Mouse (Mus musculus) liver, embryonic 16.5 days (tissue): ENCODE measurements around the gene Gm26657. TPM values are rescaled to one million over a fixed set of nuclear protein-coding genes. Genes with fewer than 3 reads are reported as not detected.

ENCODE experiments used
- ATAC-seq: fragments of 200-750 bp; cut with Nextera tagmentation; 2 replicates; pipeline ENCODE4 v1.8.0; 2017; ENCODE audit warnings: low read depth, mild to moderate bottlenecking, moderate number of reproducible peaks, moderate library complexity
- H3K27ac ChIP-seq: fragments of 300-500 bp; sonication (generic); 2 replicates; pipeline ENCODE4 v1.5.1; 2014; ENCODE audit warnings: mild to moderate bottlenecking, low read length
- H3K27me3 ChIP-seq: fragments of 300-500 bp; sonication (generic); 2 replicates; pipeline ENCODE4 v1.6.1; 2014; ENCODE audit warnings: low read depth, low read length, mixed read lengths; ENCODE audit not compliant: control insufficient read depth, insufficient read depth
- H3K36me3 ChIP-seq: fragments of 300-500 bp; sonication (generic); 2 replicates; pipeline ENCODE4 v1.6.1; 2014; ENCODE audit warnings: mild to moderate bottlenecking; ENCODE audit not compliant: control insufficient read depth, insufficient read depth
- H3K4me1 ChIP-seq: fragments of 300-500 bp; sonication (generic); 2 replicates; pipeline ENCODE4 v1.6.1; 2014; ENCODE audit warnings: low read depth, low read length, mixed read lengths; ENCODE audit not compliant: control insufficient read depth
- H3K4me2 ChIP-seq: fragments of 300-500 bp; sonication (generic); 2 replicates; pipeline ENCODE4 v1.6.1; 2014; ENCODE audit warnings: low read depth, low read length, mixed read lengths
- H3K4me3 ChIP-seq: fragments of 300-500 bp; sonication (generic); 2 replicates; pipeline ENCODE4 v1.5.1; 2014; ENCODE audit warnings: low read depth, mild to moderate bottlenecking, low read length
- H3K9ac ChIP-seq: fragments of 300-500 bp; sonication (generic); 2 replicates; pipeline ENCODE4 v1.6.1; 2014; ENCODE audit warnings: low read depth, low read length
- H3K9me3 ChIP-seq: fragments of 300-500 bp; sonication (generic); replicated peaks from 2 replicates; pipeline ENCODE4 v1.6.1; 2016; ENCODE audit warnings: low read length; ENCODE audit not compliant: control insufficient read depth
- WGBS: fragments of 180-500 bp; shearing (Covaris S2); extraction: QIAGEN DNeasy Blood & Tissue Kit; methylation state at CpG from one replicate; pipeline ENCODE4 v1.1.7; 2014; ENCODE audit not compliant: insufficient replicate concordance; 5-methylcytosine and 5-hydroxymethylcytosine counted together
- polyA plus RNA-seq: library from polyadenylated mRNA; unstranded; fragments of >200 nt; fragmentation: Nextera tagmentation; extraction: Ambion mirVana; gene quantifications from 2 replicates; pipeline ENCODE4 v1.2.1, GENCODE M21; 2015

Gm26657 gene
- not detected in 2 replicates for polyA plus RNA-seq

DNA sequence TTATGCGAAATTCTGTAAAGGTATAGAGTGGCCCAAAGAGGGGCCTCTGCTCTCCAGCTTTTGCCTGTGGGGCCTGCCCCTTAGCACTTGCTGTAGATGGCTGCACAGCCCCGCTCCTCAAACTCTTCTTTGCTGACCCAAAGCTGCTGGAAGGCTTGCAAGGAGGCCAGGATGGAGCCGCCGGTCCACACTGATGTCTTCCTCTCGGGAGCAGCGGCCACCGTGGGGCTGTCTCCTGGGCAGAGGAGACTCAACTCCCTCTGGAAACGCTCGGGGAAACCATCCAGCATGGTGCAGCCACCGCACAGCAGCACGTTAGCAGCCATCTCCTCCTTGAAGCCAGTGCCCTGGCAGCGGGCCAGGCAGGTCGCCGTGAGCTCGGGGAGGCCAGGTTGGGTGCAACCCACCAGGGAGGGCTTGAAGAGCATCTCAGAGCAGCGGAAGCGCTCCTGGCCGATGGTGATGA lies at the start of gene Gm26657:
Gene Gm26657 (plus strand): TSS at position 51 of the 466 bp plus-strand sequence.
- Histone ChIP-seq H3K9ac (no peak within 1 kb of the TSS), H3K27ac (no peak within 1 kb of the TSS), H3K9me3 (no peaks in the 10 kb centered on the region), H3K27me3 (no peaks in the 10 kb centered on the region), H3K4me3 (no peak within 1 kb of the TSS), H3K36me3 (no peaks in the 10 kb centered on the region), H3K4me1 (no peaks in the 10 kb centered on the region), H3K4me2 (no peak within 1 kb of the TSS)
- ATAC-seq = no peak
- 72% methylated on average over 18 of the region's 18 CpGs for WGBS

DNA sequence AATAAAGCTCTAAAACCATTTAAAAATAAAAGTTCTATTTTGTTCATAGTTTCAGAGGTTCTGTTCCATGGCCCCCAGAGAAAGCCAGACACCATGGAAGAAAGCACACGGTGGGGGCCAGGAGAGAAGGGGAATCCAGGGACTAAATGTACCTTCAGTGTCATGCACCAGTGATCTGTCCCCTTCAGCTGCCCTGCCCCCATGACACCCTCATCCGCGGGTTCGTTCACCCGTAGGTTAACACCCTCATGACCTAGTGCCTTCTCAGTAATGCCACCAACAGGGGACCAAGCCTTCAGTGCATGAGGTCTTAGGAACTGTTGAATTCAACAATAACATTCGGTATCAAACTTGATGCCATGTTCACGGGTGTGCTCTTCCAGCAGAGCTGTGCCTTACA lies 43.5 kb upstream of the Gm26657 start:
- Histone ChIP-seq H3K36me3 (no peaks in the 10 kb centered on the region), H3K27ac (no peak overlapping the region), H3K9me3 (no peaks in the 10 kb centered on the region), H3K27me3 (no peaks in the 10 kb centered on the region), H3K4me3 (no peak overlapping the region), H3K4me2 (no peak overlapping the region), H3K9ac (no peak overlapping the region), H3K4me1 (no peaks in the 10 kb centered on the region)
- ATAC-seq = no peak
- WGBS = 57% methylated on average over 7 of the region's 7 CpGs

DNA sequence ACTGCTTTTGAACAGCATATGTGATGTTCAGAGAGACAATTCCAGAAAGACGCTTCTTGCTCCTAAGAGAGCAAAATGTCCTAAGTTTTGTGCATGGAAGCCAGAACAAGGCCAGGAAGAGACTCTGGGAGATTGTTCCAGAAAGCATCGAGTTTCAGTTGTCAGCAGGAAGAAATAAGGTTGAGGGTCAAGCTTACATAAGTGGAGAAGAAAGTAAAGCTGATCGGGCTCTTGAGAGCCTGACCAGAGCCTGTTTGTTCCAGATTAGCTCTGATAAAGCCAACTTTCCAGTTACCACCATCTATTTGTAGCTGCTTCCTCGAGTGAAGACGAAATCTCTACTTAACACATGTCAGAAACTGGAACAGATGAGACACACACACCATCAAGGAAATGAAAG lies 41.2 kb upstream of the Gm26657 start:
- H3K36me3 ChIP-seq = no peaks in the 10 kb centered on the region
- H3K4me3 ChIP-seq = no peak overlapping the region
- no peaks in the 10 kb centered on the region for H3K9me3 ChIP-seq
- no peak overlapping the region for H3K9ac ChIP-seq
- H3K27ac ChIP-seq = no peak overlapping the region
- H3K4me2 ChIP-seq = no peak overlapping the region
- no peaks in the 10 kb centered on the region for H3K4me1 ChIP-seq
- no peak for ATAC-seq
- WGBS = 20% methylated on average over 5 of the region's 5 CpGs
- H3K27me3 ChIP-seq = no peaks in the 10 kb centered on the region

DNA sequence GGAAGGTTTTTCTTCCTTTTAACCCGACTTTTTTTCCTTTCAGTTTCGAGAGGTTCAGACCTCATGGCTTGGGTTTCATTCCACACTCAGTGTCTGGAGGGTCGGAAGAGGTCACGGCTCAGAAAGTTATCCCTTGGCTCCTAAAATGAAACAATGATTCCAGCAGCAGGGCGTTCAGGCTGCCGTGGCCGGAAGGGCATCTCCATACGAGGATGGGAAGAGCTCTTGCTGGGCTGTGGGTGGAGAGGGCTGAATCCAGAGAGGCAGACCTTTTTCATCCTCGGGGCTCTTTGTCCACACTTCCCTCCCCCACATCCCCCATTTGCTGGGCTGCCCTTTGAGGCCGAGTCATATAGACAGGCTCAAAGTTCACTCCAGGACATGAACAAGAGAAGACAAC lies 37.6 kb upstream of the Gm26657 start:
- no peak overlapping the region for H3K27ac ChIP-seq
- H3K9ac ChIP-seq = no peak overlapping the region
- no peak for ATAC-seq
- no peaks in the 10 kb centered on the region for H3K36me3 ChIP-seq
- no peaks in the 10 kb centered on the region for H3K4me1 ChIP-seq
- no peaks in the 10 kb centered on the region for H3K9me3 ChIP-seq
- 33% methylated on average over 10 of the region's 10 CpGs for WGBS
- H3K4me3 ChIP-seq = no peak overlapping the region
- no peak overlapping the region; the same call in 1 of the 2 replicates for H3K4me2 ChIP-seq
- H3K27me3 ChIP-seq = no peaks in the 10 kb centered on the region

DNA sequence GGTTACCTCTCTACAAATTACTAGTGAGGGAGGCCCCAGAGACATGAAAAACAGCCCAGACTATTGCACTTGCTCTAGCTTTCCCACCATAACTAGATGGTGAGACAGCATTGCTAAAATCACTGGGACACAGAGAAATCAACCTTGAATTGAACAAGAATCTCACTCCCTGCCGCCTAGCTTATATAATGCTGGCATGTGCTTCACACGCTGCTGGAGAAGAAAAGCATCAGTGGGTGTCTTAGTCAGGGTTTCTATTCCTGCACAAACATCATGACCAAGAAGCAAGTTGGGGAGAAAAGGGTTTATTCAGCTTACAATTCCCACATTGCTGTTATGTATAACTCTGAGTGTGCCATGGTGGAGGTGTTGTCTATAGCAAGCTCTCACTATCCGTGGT lies 26.7 kb upstream of the Gm26657 start:
- no peak overlapping the region for H3K4me3 ChIP-seq
- H3K9me3 ChIP-seq = no peaks in the 10 kb centered on the region
- H3K4me1 ChIP-seq = no peaks in the 10 kb centered on the region
- H3K9ac ChIP-seq = no peak overlapping the region
- H3K36me3 ChIP-seq = no peaks in the 10 kb centered on the region
- 76% methylated on average over 3 of the region's 3 CpGs for WGBS
- H3K27me3 ChIP-seq = no peaks in the 10 kb centered on the region
- no peak overlapping the region for H3K27ac ChIP-seq
- no peak for ATAC-seq
- H3K4me2 ChIP-seq = no peak overlapping the region

DNA sequence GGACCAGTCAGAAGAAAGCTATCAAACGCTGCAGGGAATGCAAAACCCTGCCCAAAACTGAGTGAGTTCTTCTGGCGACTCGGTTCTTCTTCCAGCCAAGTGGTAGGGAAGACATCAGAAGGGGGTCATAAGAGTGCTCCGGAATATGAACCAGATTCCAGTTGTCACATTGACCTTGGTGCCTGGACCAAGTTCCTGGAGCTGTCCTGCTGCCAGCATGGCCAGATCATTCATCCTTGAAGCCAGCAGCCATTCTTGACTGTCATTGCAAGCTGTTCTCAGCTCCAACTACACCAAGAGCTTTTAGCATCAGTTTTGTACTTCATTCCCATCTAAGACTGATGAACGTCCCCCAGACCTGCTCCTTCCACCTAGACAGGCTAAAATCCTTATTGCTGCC lies 23.1 kb upstream of the Gm26657 start:
- no peak overlapping the region for H3K4me3 ChIP-seq
- H3K27me3 ChIP-seq = no peaks in the 10 kb centered on the region
- no peaks in the 10 kb centered on the region for H3K4me1 ChIP-seq
- H3K36me3 ChIP-seq = no peaks in the 10 kb centered on the region
- 35% methylated on average over 5 of the region's 5 CpGs for WGBS
- no peak overlapping the region for H3K27ac ChIP-seq
- no peak overlapping the region for H3K4me2 ChIP-seq
- no peaks in the 10 kb centered on the region for H3K9me3 ChIP-seq
- H3K9ac ChIP-seq = no peak overlapping the region
- ATAC-seq = no peak

- no peaks in the 10 kb centered on the region for H3K36me3 ChIP-seq
- 64% methylated on average over 3 of the region's 3 CpGs for WGBS
- no peak for ATAC-seq
- no peaks in the 10 kb centered on the region for H3K27me3 ChIP-seq
- H3K9me3 ChIP-seq = no peaks in the 10 kb centered on the region
- H3K4me3 ChIP-seq = no peak overlapping the region
- no peak overlapping the region for H3K4me2 ChIP-seq
- H3K9ac ChIP-seq = no peak overlapping the region
- no peaks in the 10 kb centered on the region for H3K4me1 ChIP-seq
- no peak overlapping the region for H3K27ac ChIP-seq
Measured at GRCm38 (mm10) chr4:56717932-56718331, 21.9 kb upstream of the Gm26657 start.

DNA sequence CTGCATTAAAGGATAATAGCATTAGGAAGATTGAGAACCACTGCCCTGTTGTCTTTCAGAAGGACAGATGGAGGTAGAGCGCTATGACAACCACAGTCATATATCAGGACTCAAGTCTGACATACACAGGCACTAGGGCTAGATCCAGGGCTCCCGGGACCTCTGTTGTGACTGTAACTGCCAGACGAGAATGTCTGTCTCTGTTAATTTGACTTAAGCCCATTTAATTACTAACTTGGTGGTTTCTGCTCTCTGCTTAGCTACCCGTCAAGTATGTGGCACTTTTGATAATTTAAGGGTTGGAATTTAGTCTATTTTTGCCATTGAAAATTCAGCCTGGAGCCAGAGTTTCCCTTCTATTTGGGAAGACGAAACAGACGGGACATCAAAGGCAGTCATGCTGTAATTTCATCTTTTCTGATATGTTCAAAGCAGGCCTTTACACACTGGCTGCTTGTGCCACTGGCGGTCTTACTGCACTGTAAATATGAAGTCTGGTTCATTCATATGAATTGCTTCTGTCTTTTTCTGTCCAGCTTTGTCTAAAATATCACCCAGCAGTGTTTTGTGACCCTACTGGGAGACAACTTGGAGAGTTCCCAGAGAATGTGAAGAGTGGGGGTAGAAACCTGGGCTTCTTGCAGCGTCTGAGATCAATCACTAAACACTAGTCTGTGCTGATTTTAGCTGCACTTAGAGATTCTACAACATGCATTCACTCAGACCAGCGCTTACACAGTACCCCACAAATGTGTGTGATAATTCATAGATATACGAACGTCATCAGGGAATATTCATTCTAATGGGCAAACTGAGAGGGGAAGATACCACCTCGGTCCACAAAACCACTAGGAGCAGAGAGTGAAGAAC lies 21.1 kb upstream of the Gm26657 start:
- no peak overlapping the region for H3K4me3 ChIP-seq
- H3K4me1 ChIP-seq = no peaks in the 10 kb centered on the region
- no peak overlapping the region for H3K9ac ChIP-seq
- H3K27me3 ChIP-seq = no peaks in the 10 kb centered on the region
- H3K36me3 ChIP-seq = no peaks in the 10 kb centered on the region
- H3K27ac ChIP-seq = no peak overlapping the region
- 54% methylated on average over 12 of the region's 12 CpGs for WGBS
- H3K9me3 ChIP-seq = no peaks in the 10 kb centered on the region
- ATAC-seq = no peak
- no peak overlapping the region for H3K4me2 ChIP-seq

DNA sequence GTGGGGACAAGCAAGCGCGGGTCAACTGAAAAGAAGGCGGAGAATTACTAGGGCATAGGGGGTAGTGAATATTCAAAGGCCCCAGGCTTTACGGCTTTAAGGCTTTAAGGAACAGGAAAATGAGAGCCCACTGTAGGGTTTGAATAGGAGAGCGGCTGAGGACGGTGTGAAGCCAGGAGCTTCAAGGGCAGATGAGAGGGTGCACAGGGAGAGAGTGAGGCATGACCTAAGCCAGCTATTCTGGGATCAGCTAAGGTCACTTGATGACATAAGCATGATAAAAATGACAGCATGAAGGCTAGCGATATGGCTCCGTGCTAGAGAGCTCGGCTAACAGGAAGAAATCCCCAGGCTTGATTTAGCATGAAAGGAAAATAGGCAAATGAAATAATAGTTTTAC lies 20.4 kb upstream of the Gm26657 start:
- Histone ChIP-seq H3K36me3 (no peaks in the 10 kb centered on the region), H3K27me3 (no peaks in the 10 kb centered on the region), H3K4me3 (no peak overlapping the region), H3K27ac (no peak overlapping the region), H3K9ac (no peak overlapping the region), H3K9me3 (no peaks in the 10 kb centered on the region), H3K4me2 (no peak overlapping the region), H3K4me1 (no peaks in the 10 kb centered on the region)
- no peak for ATAC-seq
- 55% methylated on average over 9 of the region's 9 CpGs for WGBS
